Mouse (Mus musculus) right cerebral cortex, postnatal 25 days (tissue): ENCODE measurements around the gene Olfr486.
"Not testable (repeated sequence)": the region's sequence is repeated elsewhere in the genome, so short reads cannot be mapped to it uniquely, and the experiment has no call there.

ENCODE experiments used
- DNase-seq: peaks from one replicate; pipeline ENCODE4 v3.0.0; 2022

The Olfr486 gene

DNA sequence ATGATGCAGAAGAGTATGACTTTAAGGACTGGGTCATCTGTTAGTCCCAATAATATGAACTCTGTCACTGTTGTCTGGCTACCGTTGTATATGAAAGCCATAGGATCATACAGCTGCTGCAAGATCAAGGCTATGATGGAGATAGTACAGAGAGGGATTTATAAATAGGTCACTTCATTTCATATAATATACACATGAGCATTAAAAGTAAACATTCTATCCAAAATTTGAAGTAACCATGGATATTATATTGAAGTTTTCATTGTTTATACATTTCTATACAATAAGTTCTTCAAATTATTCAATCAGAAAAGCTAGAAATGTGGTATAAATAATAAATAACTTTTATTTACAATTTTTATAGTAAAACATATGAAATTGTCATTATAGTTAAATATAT lies at the start of gene Olfr486:
Gene Olfr486, minus strand, starts transcription at position 101 of the 400 bp plus-strand sequence.
- DNase-seq = not testable (repeated sequence)

DNA sequence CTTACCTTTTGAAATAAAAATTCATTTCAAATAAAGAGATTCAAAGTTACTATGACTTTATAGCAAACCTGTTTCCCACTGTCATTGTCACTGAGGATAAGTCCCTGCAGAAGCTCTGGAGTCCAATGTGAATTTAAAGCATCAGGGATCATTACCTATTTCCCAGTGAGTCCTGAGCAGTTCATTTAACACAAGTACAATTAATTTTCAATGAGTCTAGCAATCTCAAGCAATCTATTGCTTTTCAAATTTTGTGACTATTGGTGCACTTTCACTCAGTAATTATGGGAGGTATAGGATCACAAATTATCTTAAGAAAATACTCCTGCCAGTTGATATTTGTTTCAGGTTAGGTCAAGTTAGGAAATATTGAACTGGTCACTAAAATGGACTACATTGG lies 42.0 kb upstream of the Olfr486 start, which contains the start of gene Olfr487:
Gene Olfr487, minus strand, starts transcription at position 101 of the 400 bp plus-strand sequence.
- not testable (repeated sequence) for DNase-seq

DNA sequence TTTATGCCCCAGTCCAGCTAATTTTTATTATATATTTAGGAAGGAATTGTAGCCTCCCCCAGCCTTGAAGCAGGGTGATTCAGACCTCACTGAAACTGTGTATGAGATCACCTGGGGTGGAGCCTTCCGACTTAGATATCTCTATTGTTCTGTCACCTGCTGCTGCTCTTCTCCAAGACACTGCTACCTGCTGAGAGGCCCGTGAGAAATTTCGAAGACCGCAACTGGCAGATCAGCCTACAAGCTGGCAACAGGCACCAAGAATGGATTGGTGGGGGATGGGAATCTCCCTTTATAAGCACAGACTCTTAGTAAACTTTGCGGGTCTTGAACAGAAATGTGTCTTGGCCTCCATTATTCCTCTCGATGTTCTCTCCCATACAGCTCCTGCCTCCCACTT lies 24.4 kb upstream of the Olfr486 start:
- DNase-seq = no peak

DNA sequence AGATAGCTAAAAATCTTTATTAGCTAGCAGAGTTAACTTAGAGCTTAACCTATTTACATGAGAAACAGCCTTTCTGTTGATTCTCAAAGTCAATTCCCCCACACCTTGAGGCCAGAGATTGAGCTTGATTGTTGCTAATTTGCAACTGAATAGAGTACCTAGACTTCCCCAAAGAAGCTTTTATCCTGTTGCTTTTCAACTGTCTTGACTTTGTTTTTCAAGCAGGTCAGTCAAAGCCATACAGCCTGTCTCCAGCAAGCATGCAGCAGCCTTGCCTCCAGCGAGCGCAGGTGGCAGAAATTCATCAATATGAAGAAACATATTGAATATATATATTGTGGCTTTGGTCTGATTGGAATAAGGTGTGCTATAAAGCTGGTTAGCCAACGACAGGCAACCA lies 23.8 kb upstream of the Olfr486 start:
- not testable (repeated sequence) for DNase-seq

DNA sequence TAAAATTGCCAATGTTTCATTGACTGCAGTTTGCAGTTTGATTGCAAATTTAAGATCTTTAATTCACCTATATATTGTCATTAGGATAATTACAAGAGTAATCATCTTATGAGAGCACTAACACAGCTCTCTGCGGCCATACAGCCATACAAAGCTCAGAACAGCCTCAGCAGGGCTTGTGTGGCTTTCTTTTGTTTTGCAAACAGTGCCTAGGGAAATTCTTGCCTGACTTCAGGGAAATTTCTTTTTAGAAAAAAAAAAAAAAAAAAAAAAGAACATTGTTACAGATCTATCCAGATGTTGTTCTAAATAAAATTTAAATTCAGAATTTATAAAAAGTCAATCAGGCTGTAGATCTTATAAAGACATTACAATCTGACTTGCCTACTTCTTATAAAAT lies 20.2 kb upstream of the Olfr486 start:
- DNase-seq = not testable (repeated sequence)

DNA sequence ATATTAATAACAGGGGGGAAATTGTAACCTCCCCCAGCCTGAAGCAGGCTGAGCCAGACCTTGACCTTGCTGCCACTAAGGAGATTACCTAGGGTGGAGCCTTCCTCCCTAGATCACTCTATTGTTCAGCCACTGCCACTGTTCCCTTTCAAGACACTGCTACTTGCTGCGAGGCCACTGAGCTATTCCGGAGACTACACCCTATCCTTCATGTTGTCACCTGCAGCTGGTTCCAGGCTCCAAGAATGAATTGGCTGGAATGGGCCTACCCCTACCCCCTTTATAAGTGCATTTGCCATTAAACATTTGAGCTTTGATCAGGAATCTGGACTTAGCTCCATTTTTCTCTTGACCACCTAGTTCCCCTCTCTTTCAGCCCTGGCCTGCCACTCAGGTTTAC lies 18.7 kb upstream of the Olfr486 start:
- not testable (repeated sequence) for DNase-seq

DNA sequence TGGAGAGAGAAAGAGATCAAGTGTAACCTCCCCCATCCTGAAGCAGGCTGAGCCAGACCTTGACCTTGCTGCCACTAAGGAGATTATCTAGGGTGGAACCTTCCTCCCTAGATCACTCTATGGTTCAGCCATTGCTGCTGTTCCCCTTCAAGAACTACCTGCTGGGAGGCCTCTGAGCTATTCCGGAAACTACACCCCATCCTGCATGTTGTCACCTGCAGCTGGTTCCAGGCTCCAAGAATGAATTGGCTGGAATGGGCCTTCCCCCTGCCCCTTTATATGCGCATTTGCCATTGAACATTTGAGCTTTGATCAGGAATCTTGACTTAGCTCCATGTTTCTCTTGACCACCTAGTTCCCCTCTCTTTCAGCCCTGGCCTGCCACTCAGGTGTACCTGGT lies 12.7 kb upstream of the Olfr486 start:
- DNase-seq = not testable (repeated sequence)

DNA sequence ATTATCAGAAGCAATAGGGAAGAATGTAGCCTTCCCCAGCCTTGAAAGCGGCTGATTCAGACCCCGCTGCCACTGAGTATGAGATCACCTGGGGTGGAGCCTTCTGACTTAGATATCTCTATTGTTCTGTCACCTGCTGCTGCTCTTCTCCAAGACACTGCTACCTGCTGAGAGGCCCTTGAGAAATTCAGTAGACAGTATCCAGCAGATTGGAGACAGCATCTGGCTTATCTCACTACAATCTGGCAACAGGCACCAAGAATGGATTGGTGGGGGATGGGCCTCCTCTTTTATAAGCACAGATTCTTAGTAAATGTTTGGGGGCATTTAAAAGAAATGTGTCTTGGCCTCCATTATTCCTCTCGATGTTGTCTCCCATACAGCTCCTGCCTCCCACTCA lies 11.9 kb upstream of the Olfr486 start:
- not testable (repeated sequence) for DNase-seq

DNA sequence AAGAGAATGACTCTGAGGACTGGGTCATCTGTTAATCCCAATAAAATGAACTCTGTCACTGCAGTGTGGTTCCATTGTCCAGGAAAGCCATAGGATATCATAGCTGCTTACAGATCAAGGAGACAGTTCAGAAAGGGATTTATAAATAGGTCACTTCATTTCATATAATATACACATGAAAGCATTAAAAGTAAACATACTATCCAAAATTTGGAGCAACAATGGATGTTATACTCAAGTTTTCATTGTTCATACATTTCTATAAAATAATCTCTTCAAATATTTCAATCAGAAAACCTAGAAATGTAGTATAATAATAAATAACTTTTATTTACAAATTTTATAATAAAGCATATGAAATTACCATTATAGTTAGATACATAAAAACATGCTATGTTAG lies 12.8 kb downstream of the Olfr486 start, which contains the start of gene Olfr485:
Gene Olfr485, minus strand, starts transcription at position 101 of the 400 bp plus-strand sequence.
- DNase-seq = no peak

DNA sequence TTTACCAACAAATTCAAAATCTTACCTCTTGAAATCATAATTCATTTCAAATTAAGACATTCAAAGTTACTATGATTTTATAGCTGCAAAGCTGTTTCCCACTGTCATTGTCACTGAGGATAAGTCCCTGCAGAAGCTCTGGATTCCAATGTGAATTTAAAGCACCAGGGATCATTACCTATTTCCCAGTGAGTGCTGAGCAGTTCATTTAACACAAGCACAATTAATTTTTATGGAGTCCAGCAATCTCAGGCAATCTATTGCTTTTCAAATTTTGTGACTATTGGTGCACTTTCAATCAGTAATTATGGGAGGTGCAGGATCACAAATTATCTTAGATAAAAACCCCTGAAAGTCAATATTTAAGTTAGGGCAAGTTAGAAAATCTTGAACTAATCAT lies 45.2 kb downstream of the Olfr486 start, which contains the start of gene Olfr484:
Gene Olfr484, minus strand, starts transcription at position 101 of the 400 bp plus-strand sequence.
- DNase-seq = no peak
